Mouse (Mus musculus) liver, embryonic 14.5 days (tissue): ENCODE data around the gene Tcp10c.
"Not testable (repeated sequence)": the region's sequence is repeated elsewhere in the genome, so short reads cannot be mapped to it uniquely, and the experiment has no call there.

ENCODE experiments used
- CTCF ChIP-seq: IDR thresholded peaks from 2 replicates; pipeline ENCODE4 v1.5.1; 2016; ENCODE audit warnings: antibody characterized with exemption, low read depth, control low read depth
- EP300 ChIP-seq: IDR thresholded peaks from 2 replicates; pipeline ENCODE4 v1.6.1; 2016; ENCODE audit warnings: antibody characterized with exemption, low read depth

- not testable (repeated sequence) for TF ChIP-seq EP300, CTCF
Observed at GRCm38 (mm10) chr17:13329967-13330366, 24.4 kb upstream of the Tcp10c start.
